Comparison of ENCODE assay signal across 13 mouse cellular contexts in the genomic region with DNA sequence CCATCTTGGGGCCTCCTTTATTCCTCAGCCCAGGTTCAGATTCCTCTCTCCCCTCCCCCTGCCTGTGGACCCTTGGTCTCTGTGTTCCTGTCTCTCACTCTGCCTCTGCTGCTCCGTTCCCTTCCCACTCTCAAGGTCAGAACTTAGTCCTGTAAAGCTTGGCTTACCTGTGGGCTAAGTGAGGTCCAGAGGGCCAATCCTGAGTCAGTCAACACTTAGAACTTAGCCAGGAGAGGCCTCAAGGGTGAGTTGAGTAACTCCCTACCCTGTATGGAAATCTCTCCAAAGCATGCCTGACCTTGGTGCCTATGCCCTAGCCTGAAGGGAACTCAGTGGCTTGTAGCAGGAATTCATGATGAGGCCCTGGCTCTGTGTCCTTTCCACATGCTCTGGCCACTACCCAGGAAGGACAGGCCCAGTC. TPM values are rescaled to one million over a fixed set of nuclear protein-coding genes. Genes with fewer than 3 reads are reported as not detected.
DNase-seq lines count a peak whose midpoint lies in the region; TF ChIP-seq lines count a peak whose summit lies in the region.
"Had no signal": no experiment of that assay in that cellular context is flagged by ENCODE, and none has a peak within 500 bp of the region (broad histone marks: within the 10 kb centered on the region; RNA-seq: fewer than 3 reads in every experiment).

No protein-coding gene starts in this region.

- H3K9me3 ChIP-seq in E14TG2a.4 (ENCODE audit: low read length), result no peaks in the 10 kb centered on the region
- H3K9me3 ChIP-seq in hindbrain, embryonic 10.5 days, result no peaks in the 10 kb centered on the region
- H3K9me3 ChIP-seq: forebrain, embryonic 15.5 days; neural tube, embryonic 12.5 days; stomach, embryonic 15.5 days had no signal

- peak overlapping the region; percentile 45; the same call in 1 of the 2 replicates for H3K4me3 ChIP-seq in E14TG2a.4 (replicated peaks; ENCODE audit: low read length)
- H3K4me3 ChIP-seq in lung, adult 2 months (replicated peaks; ENCODE audit: extremely low read depth, low read depth, low read length), result no peak overlapping the region
- H3K4me3 ChIP-seq in hindbrain, embryonic 10.5 days, result no peak overlapping the region
- H3K4me3 ChIP-seq: forebrain, embryonic 15.5 days; neural tube, embryonic 12.5 days; stomach, embryonic 15.5 days had no signal

- H3K4me1 ChIP-seq in E14TG2a.4 (replicated peaks; ENCODE audit: low read depth, low read length), result peaks cover 76% of the 10 kb centered on the region
- H3K4me1 ChIP-seq in lung, adult 2 months (ENCODE audit: control insufficient read depth, insufficient read depth, low read length), result 0 out of 2 replicates have a peak, but pooled peaks cover 2% of the 10 kb centered on the region
- H3K4me1 ChIP-seq in hindbrain, embryonic 10.5 days (replicated peaks), result peaks cover 9% of the 10 kb centered on the region; the same call in 1 of the 2 replicates
- H3K4me1 ChIP-seq: forebrain, embryonic 15.5 days; neural tube, embryonic 12.5 days; stomach, embryonic 15.5 days had no signal

- H3K27ac ChIP-seq in hindbrain, embryonic 10.5 days, result no peak overlapping the region
- H3K27ac ChIP-seq: forebrain, embryonic 15.5 days; neural tube, embryonic 12.5 days; stomach, embryonic 15.5 days had no signal

- no peak for TF ChIP-seq POLR2A in lung, adult 2 months (IDR thresholded peaks at IDR 0.05; ENCODE audit: borderline replicate concordance, extremely low read depth, low read depth, low read length)

- peak; percentile 92 for DNase-seq in heart, adult 11 months
- DNase-seq in heart, adult 9 months (ENCODE audit: low spot score in 2 of 2), result no peak
- peak; percentile 51 for DNase-seq in ZHBTc4 (ENCODE audit: low read depth, low spot score)
- peak; percentile 47 for DNase-seq in lung, adult 2 months
- no peak for DNase-seq in cerebellum, postnatal 4 days (ENCODE audit: low spot score in 2 of 2)
- no peak for DNase-seq in hindbrain, embryonic 10.5 days (ENCODE audit: low spot score)
- no peak for DNase-seq in cerebellum, adult 8-10 months
- DNase-seq: liver; thymus, postnatal 4 days had no signal

- H3K36me3 ChIP-seq in E14TG2a.4 (ENCODE audit: insufficient read depth, low read length), result no peaks in the 10 kb centered on the region
- H3K36me3 ChIP-seq in hindbrain, embryonic 10.5 days, result no peaks in the 10 kb centered on the region
- H3K36me3 ChIP-seq: forebrain, embryonic 15.5 days; neural tube, embryonic 12.5 days; stomach, embryonic 15.5 days had no signal

- TF ChIP-seq CTCF in E14TG2a.4 (conservative IDR thresholded peaks at IDR 0.05; ENCODE audit: low read length), result no peak
- TF ChIP-seq CTCF in lung, adult 2 months (IDR thresholded peaks at IDR 0.05; ENCODE audit: insufficient read depth, low read length), result no peak

- H3K27me3 ChIP-seq in E14TG2a.4 (ENCODE audit: insufficient read depth, low read length), result no peaks in the 10 kb centered on the region
- no peaks in the 10 kb centered on the region for H3K27me3 ChIP-seq in hindbrain, embryonic 10.5 days (ENCODE audit: insufficient read depth, poor library complexity, severe bottlenecking)
- H3K27me3 ChIP-seq: forebrain, embryonic 15.5 days; neural tube, embryonic 12.5 days; stomach, embryonic 15.5 days had no signal

- 60% methylated on average over 1 of the region's 1 CpGs for WGBS in lung, adult 2 months
- WGBS in hindbrain, embryonic 10.5 days, result 82% methylated on average over 1 of the region's 1 CpGs

RNA-seq across cellular contexts. Expression of gene Haspin, which starts 6.2 kb away (rescaled TPM):
- polyA plus RNA-seq in lung, adult 2 months (2012; rRNA removed), result 0.41 and 0.70 TPM in 2 replicates
- polyA plus RNA-seq in hindbrain, embryonic 10.5 days (2016; fragmentation: Nextera tagmentation; extraction: Ambion mirVana), result 19.8 and 24.2 TPM in 2 replicates

RNA-seq across cellular contexts. Expression of gene P2rx5, which starts 15.9 kb away (rescaled TPM):
- 3.2 and 5.5 TPM in 2 replicates for polyA plus RNA-seq in lung, adult 2 months (2012; rRNA removed)
- polyA plus RNA-seq in hindbrain, embryonic 10.5 days (2016; fragmentation: Nextera tagmentation; extraction: Ambion mirVana), result 0.10 and 0.32 TPM in 2 replicates

RNA-seq across cellular contexts. Expression of gene Emc6, which starts 32.6 kb away (rescaled TPM):
- 47.9 and 55.4 TPM in 2 replicates for polyA plus RNA-seq in lung, adult 2 months (2012; rRNA removed)
- polyA plus RNA-seq in hindbrain, embryonic 10.5 days (2016; fragmentation: Nextera tagmentation; extraction: Ambion mirVana), result 132 and 134 TPM in 2 replicates

RNA-seq across cellular contexts. Expression of gene Tax1bp3, which starts 32.6 kb away (rescaled TPM):
- polyA plus RNA-seq in lung, adult 2 months (2012; rRNA removed), result 109 and 123 TPM in 2 replicates
- 207 and 237 TPM in 2 replicates for polyA plus RNA-seq in hindbrain, embryonic 10.5 days (2016; fragmentation: Nextera tagmentation; extraction: Ambion mirVana)

RNA-seq across cellular contexts. Expression of gene Itgae, which starts 53.9 kb away (rescaled TPM):
- polyA plus RNA-seq in lung, adult 2 months (2012; rRNA removed), result 3.8 and 4.3 TPM in 2 replicates
- 0.35 and 0.47 TPM in 2 replicates for polyA plus RNA-seq in hindbrain, embryonic 10.5 days (2016; fragmentation: Nextera tagmentation; extraction: Ambion mirVana)

Comparison
In these comparisons a context has a peak if more than half of its experiments do, and no peak if none do; other contexts are left out.
1. DNase-seq: peak in heart, adult 11 months (single experiment), ZHBTc4 (single experiment) and lung, adult 2 months (single experiment); none in heart, adult 9 months (0 of 2), cerebellum, postnatal 4 days (0 of 2), hindbrain, embryonic 10.5 days (single experiment) and cerebellum, adult 8-10 months (single experiment).
2. RNA of gene Haspin, which starts 6.2 kb away (polyA plus RNA-seq): 19.8 to 24.2 TPM in hindbrain, embryonic 10.5 days; 0.41 to 0.70 TPM in lung, adult 2 months; every median in the first group is over 10 times any median in the second.